ENCODE assay signal across 20 mouse cellular contexts in the genomic region with DNA sequence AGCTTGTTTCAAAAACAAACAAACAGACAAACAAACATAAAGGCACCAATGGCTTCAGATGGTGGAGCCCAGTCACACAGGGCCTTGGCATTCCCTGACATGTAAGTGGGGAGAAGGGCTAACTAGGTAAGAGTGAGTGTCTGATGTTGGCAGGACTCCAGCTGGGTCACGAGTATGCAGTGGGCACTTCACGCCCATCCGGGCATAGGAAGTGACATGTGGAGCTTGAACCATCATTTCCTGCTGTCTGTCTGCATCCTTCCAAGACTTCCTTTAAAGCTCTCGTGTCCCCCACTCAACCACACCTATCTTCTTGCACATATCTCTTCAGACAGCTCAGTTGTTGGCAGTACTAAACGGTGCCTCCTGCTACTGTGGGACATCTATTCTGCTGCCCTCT. TPM values are rescaled to one million over a fixed set of nuclear protein-coding genes. Genes with fewer than 3 reads are reported as not detected.
DNase-seq lines count a peak whose midpoint lies in the region; ATAC-seq and TF ChIP-seq lines count a peak whose summit lies in the region.
"Had no signal": no experiment of that assay in that cellular context is flagged by ENCODE, and none has a peak within 500 bp of the region (broad histone marks: within the 10 kb centered on the region; RNA-seq: fewer than 3 reads in every experiment).

No protein-coding gene starts in this region.

- ATAC-seq in lung, embryonic 14.5 days (ENCODE audit: insufficient read depth) = no peak
- peak; percentile 51 for ATAC-seq in common myeloid progenitor, adult 5-6 weeks (replicated peaks; ENCODE audit: low read depth, poor library complexity, severe bottlenecking)
- ATAC-seq: activated CD4-positive, CD25-positive, alpha-beta regulatory T cell, adult 4 months; liver, embryonic 12.5 days had no signal

- H3K9ac ChIP-seq in lung, embryonic 14.5 days = no peak overlapping the region
- H3K9ac ChIP-seq: embryonic facial prominence, embryonic 13.5 days; liver, embryonic 12.5 days; neural tube, embryonic 15.5 days had no signal

- no peak overlapping the region for H3K4me2 ChIP-seq in lung, embryonic 14.5 days
- H3K4me2 ChIP-seq: embryonic facial prominence, embryonic 13.5 days; heart, embryonic 11.5 days; liver, embryonic 12.5 days; neural tube, embryonic 15.5 days had no signal

- WGBS in lung, embryonic 14.5 days = 39% methylated on average over 5 of the region's 5 CpGs

- H3K27ac ChIP-seq in lung, embryonic 14.5 days (ENCODE audit: low read depth) = no peak overlapping the region
- H3K27ac ChIP-seq: embryonic facial prominence, embryonic 13.5 days; liver, embryonic 12.5 days; neural tube, embryonic 15.5 days had no signal

- no peak overlapping the region for H3K4me3 ChIP-seq in lung, embryonic 14.5 days (ENCODE audit: low read depth, low read length)
- peak overlapping the region; percentile 29 for H3K4me3 ChIP-seq in megakaryocyte, embryonic 14.5 days (replicated peaks)
- H3K4me3 ChIP-seq: embryonic facial prominence, embryonic 13.5 days; liver, embryonic 12.5 days; neural tube, embryonic 15.5 days had no signal

- peak; percentile 41 to 42 for DNase-seq in adrenal gland, postnatal 36 days
- DNase-seq in adrenal gland, postnatal 4 days (ENCODE audit: low spot score in 2 of 2) = no peak
- DNase-seq in lung, embryonic 14.5 days = peak; percentile 47
- no peak for DNase-seq in lung, adult 18-20 months
- DNase-seq in embryo, embryonic 10 days (ENCODE audit: low spot score) = no peak
- DNase-seq in urinary bladder, adult 2 months (ENCODE audit: low spot score) = no peak
- DNase-seq: cerebellum, adult 11 months; cerebellum, postnatal 36 days; gastrocnemius, postnatal 36 days; heart, postnatal 4 days; left cerebral cortex, postnatal 4 days; retina, postnatal 1 day had no signal

- H3K9me3 ChIP-seq in lung, embryonic 14.5 days (ENCODE audit: low read depth, low read length) = no peaks in the 10 kb centered on the region
- H3K9me3 ChIP-seq in megakaryocyte, embryonic 14.5 days = 0 out of 2 replicates have a peak, but pooled peaks cover 3% of the 10 kb centered on the region
- H3K9me3 ChIP-seq: embryonic facial prominence, embryonic 13.5 days; liver, embryonic 12.5 days; neural tube, embryonic 15.5 days had no signal

- TF ChIP-seq CTCF in lung, embryonic 14.5 days (IDR thresholded peaks at IDR 0.05; ENCODE audit: low read depth) = no peak

- 0 out of 2 replicates have a peak, but pooled peaks cover 10% of the 10 kb centered on the region for H3K4me1 ChIP-seq in lung, embryonic 14.5 days (ENCODE audit: insufficient read depth)
- H3K4me1 ChIP-seq in megakaryocyte, embryonic 14.5 days = peaks cover 66% of the 10 kb centered on the region

- H3K36me3 ChIP-seq in lung, embryonic 14.5 days (ENCODE audit: insufficient read depth) = no peaks in the 10 kb centered on the region
- H3K36me3 ChIP-seq in megakaryocyte, embryonic 14.5 days (replicated peaks; ENCODE audit: low read length) = no peaks in the 10 kb centered on the region
- H3K36me3 ChIP-seq: embryonic facial prominence, embryonic 13.5 days; liver, embryonic 12.5 days; neural tube, embryonic 15.5 days had no signal

- no peaks in the 10 kb centered on the region for H3K27me3 ChIP-seq in lung, embryonic 14.5 days (ENCODE audit: insufficient read depth, low read length)
- peaks cover 67% of the 10 kb centered on the region for H3K27me3 ChIP-seq in megakaryocyte, embryonic 14.5 days (replicated peaks)

RNA-seq across cellular contexts. Expression of gene Cdk18, which starts 3.6 kb away (rescaled TPM):
- total RNA-seq in adrenal gland, postnatal 36 days (2021) = 10 to 100 TPM; 14.2 to 21.2 TPM
- total RNA-seq in adrenal gland, postnatal 4 days (2021) = 10 to 100 TPM; 24.8 to 25.1 TPM
- polyA plus RNA-seq in lung, embryonic 14.5 days (2014; fragmentation: Nextera tagmentation; extraction: Ambion mirVana) = 7.3 and 8.0 TPM in 2 replicates
- total RNA-seq in common myeloid progenitor, adult 5-6 weeks (2017) = 0.73 and 2.0 TPM in 2 replicates
- polyA plus RNA-seq in megakaryocyte, embryonic 14.5 days (2012; ENCODE audit: insufficient read depth, low replicate concordance) = 4.2 and 28.8 TPM in 2 replicates
- 20.5 and 26.8 TPM in 2 replicates for polyA plus RNA-seq in urinary bladder, adult 2 months (2012; rRNA removed)
- polyA plus RNA-seq: activated CD4-positive, CD25-positive, alpha-beta regulatory T cell, adult 4 months had no signal

RNA-seq across cellular contexts. Expression of gene Lemd1, which starts 48.2 kb away (rescaled TPM):
- total RNA-seq in adrenal gland, postnatal 36 days (2021) = under 1 TPM; 0.33 TPM
- under 1 TPM; 0.17 to 0.67 TPM for total RNA-seq in adrenal gland, postnatal 4 days (2021)
- 1.9 and 3.1 TPM in 2 replicates for polyA plus RNA-seq in lung, embryonic 14.5 days (2014; fragmentation: Nextera tagmentation; extraction: Ambion mirVana)
- not detected in 2 replicates for total RNA-seq in common myeloid progenitor, adult 5-6 weeks (2017)
- polyA plus RNA-seq in megakaryocyte, embryonic 14.5 days (2012; ENCODE audit: insufficient read depth, low replicate concordance) = 2.3 TPM in 1 of 2 replicates, not detected in the other
- polyA plus RNA-seq in urinary bladder, adult 2 months (2012; rRNA removed) = 0.23 and 0.32 TPM in 2 replicates
- total RNA-seq: gastrocnemius, postnatal 36 days; heart, postnatal 4 days had no signal
- polyA plus RNA-seq: activated CD4-positive, CD25-positive, alpha-beta regulatory T cell, adult 4 months; heart, embryonic 11.5 days; liver, embryonic 12.5 days had no signal

RNA-seq across cellular contexts. Expression of gene AC124108.1, which starts 48.2 kb away (rescaled TPM):
- under 1 TPM in 1 of 2 experiments, not detected in 1; 0.07 TPM for total RNA-seq in adrenal gland, postnatal 36 days (2021)
- under 1 TPM; 0.17 to 0.25 TPM for total RNA-seq in adrenal gland, postnatal 4 days (2021)
- 0.78 and 1.0 TPM in 2 replicates for polyA plus RNA-seq in lung, embryonic 14.5 days (2014; fragmentation: Nextera tagmentation; extraction: Ambion mirVana)
- not detected in 2 replicates for total RNA-seq in common myeloid progenitor, adult 5-6 weeks (2017)
- not detected in 2 replicates for polyA plus RNA-seq in megakaryocyte, embryonic 14.5 days (2012; ENCODE audit: insufficient read depth, low replicate concordance)
- 0.15 and 0.21 TPM in 2 replicates for polyA plus RNA-seq in urinary bladder, adult 2 months (2012; rRNA removed)
- total RNA-seq: gastrocnemius, postnatal 36 days; heart, postnatal 4 days had no signal
- polyA plus RNA-seq: activated CD4-positive, CD25-positive, alpha-beta regulatory T cell, adult 4 months; liver, embryonic 12.5 days; thymus, postnatal 0 days had no signal

Comparison
In these comparisons a context has a peak if more than half of its experiments do, and no peak if none do; other contexts are left out.
1. DNase-seq: peak in adrenal gland, postnatal 36 days (2 of 2) and lung, embryonic 14.5 days (single experiment); none in adrenal gland, postnatal 4 days (0 of 2), lung, adult 18-20 months (0 of 2), embryo, embryonic 10 days (single experiment) and urinary bladder, adult 2 months (single experiment).